Mouse (Mus musculus) mesoderm, embryonic 11.5 days (tissue): ENCODE results near the gene Gjb5.

ENCODE experiments used
- DNase-seq: peaks from one replicate; pipeline ENCODE4 v3.0.0-alpha.2; 2012; ENCODE audit warnings: low read depth, low spot score

Gene Gjb5

GRCm38 (mm10) chr4:127311561-127311960 is 46.4 kb downstream of the Gjb5 start:
- DNase-seq = no peak

- DNase-seq = no peak
Observed at GRCm38 (mm10) chr4:127306915-127307314, 51.1 kb downstream of the Gjb5 start.
